Mouse (Mus musculus): ENCODE data around the gene Nutm1. TPM values are rescaled to one million over a fixed set of nuclear protein-coding genes. Genes with fewer than 3 reads are reported as not detected.

Gene Nutm1
- polyA plus RNA-seq, 1 experiment from 2014 or later: not detected

GRCm38 (mm10) chr2:112273474-112273873 lies 14.4 kb upstream of the Nutm1 start:
- Histone ChIP-seq H3K4me3 (replicated peaks) (no peak overlapping the region), H3K9ac (replicated peaks) (no peak overlapping the region), H3K9me3 (replicated peaks) (no peaks in the 10 kb centered on the region), H3K4me1 (peaks cover 17% of the 10 kb centered on the region), H3K36me3 (no peaks in the 10 kb centered on the region), H3K27me3 (replicated peaks) (no peaks in the 10 kb centered on the region), H3K4me2 (no peak overlapping the region), H3K27ac (replicated peaks) (no peak overlapping the region)
- ATAC-seq (ENCODE audit: low FRiP score): no peak
- 89% methylated on average over 6 of the region's 6 CpGs for WGBS

- H3K4me3 ChIP-seq (replicated peaks): no peak overlapping the region
- WGBS: 94% methylated on average over 2 of the region's 2 CpGs
- no peak for ATAC-seq (ENCODE audit: low FRiP score)
Observed at GRCm38 (mm10) chr2:112272909-112273308, 13.8 kb upstream of the Nutm1 start.

GRCm38 (mm10) chr2:112270011-112270410 lies 10.9 kb upstream of the Nutm1 start:
- no peak overlapping the region for H3K9ac ChIP-seq (replicated peaks)
- no peaks in the 10 kb centered on the region for H3K9me3 ChIP-seq (replicated peaks)
- H3K4me3 ChIP-seq (replicated peaks): no peak overlapping the region
- ATAC-seq (ENCODE audit: low FRiP score): no peak
- H3K27me3 ChIP-seq (replicated peaks): no peaks in the 10 kb centered on the region
- peaks cover 39% of the 10 kb centered on the region for H3K4me1 ChIP-seq
- no peak overlapping the region for H3K27ac ChIP-seq (replicated peaks)
- H3K36me3 ChIP-seq: no peaks in the 10 kb centered on the region
- 95% methylated on average over 2 of the region's 2 CpGs for WGBS
- H3K4me2 ChIP-seq: peak overlapping the region; percentile 25; the same call in 1 of the 2 replicates

More at GRCm38 (mm10) chr2:112272909-112273308, 13.8 kb upstream of the Nutm1 start:
- peaks cover 21% of the 10 kb centered on the region for H3K4me1 ChIP-seq
- no peaks in the 10 kb centered on the region for H3K27me3 ChIP-seq (replicated peaks)
- H3K27ac ChIP-seq (replicated peaks): no peak overlapping the region
- H3K9me3 ChIP-seq (replicated peaks): no peaks in the 10 kb centered on the region
- H3K4me2 ChIP-seq: no peak overlapping the region
- H3K9ac ChIP-seq (replicated peaks): no peak overlapping the region
- no peaks in the 10 kb centered on the region for H3K36me3 ChIP-seq

- 81% methylated on average over 8 of the region's 8 CpGs for WGBS
- H3K9ac ChIP-seq (replicated peaks): no peak overlapping the region
- no peaks in the 10 kb centered on the region for H3K27me3 ChIP-seq (replicated peaks)
- no peaks in the 10 kb centered on the region for H3K9me3 ChIP-seq (replicated peaks)
- peaks cover 55% of the 10 kb centered on the region for H3K4me1 ChIP-seq
- no peak for ATAC-seq (ENCODE audit: low FRiP score)
- H3K4me2 ChIP-seq: peak overlapping the region; percentile 87
- no peak overlapping the region for H3K27ac ChIP-seq (replicated peaks)
- no peaks in the 10 kb centered on the region for H3K36me3 ChIP-seq
- peak overlapping the region; percentile 92; the same call in 1 of the 2 replicates for H3K4me3 ChIP-seq (replicated peaks)
Observed at GRCm38 (mm10) chr2:112267547-112268269, 8.6 kb upstream of the Nutm1 start.

DNA sequence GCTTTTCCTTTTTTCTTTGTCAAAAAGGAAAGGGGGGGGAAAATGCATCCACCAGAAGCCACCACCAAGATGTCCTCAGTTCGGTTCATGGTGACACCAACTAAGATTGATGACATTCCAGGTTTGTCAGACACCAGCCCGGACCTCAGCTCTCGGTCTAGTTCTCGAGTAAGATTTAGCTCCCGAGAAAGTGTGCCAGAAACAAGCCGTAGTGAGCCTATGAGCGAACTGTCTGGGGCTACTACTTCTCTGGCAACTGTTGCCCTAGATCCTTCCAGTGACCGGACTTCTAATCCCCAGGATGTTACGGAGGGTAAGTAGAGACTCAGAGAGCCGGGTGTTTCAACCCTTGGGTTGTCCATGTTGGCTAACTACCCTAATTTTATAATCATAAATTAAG lies 7.7 kb upstream of the Nutm1 start:
- H3K27ac ChIP-seq (replicated peaks): no peak overlapping the region; the same call in 1 of the 2 replicates

GRCm38 (mm10) chr2:112266242-112266592 lies 7.1 kb upstream of the Nutm1 start, which contains the start of gene Gm21985:
TSS of gene Gm21985 (plus strand) at chr2:112266314.
- Histone ChIP-seq H3K4me1 (peaks cover 56% of the 10 kb centered on the region), H3K4me3 (replicated peaks) (peak within 1 kb of the TSS; percentile 92), H3K36me3 (no peaks in the 10 kb centered on the region), H3K27me3 (replicated peaks) (no peaks in the 10 kb centered on the region), H3K9me3 (replicated peaks) (no peaks in the 10 kb centered on the region), H3K4me2 (peak within 1 kb of the TSS; percentile 87), H3K27ac (replicated peaks) (peak within 1 kb of the TSS; percentile 94), H3K9ac (replicated peaks) (peak within 1 kb of the TSS; percentile 81)
- 2% methylated on average over 11 of the region's 11 CpGs for WGBS
- ATAC-seq (ENCODE audit: low FRiP score): peak; percentile 36

More for the DNA sequence above, 7.7 kb upstream of the Nutm1 start:
- Histone ChIP-seq H3K9me3 (replicated peaks) (no peaks in the 10 kb centered on the region), H3K36me3 (no peaks in the 10 kb centered on the region), H3K4me3 (replicated peaks) (peak overlapping the region; percentile 92), H3K4me1 (peaks cover 57% of the 10 kb centered on the region), H3K27me3 (replicated peaks) (no peaks in the 10 kb centered on the region), H3K4me2 (peak overlapping the region; percentile 87), H3K9ac (replicated peaks) (peak overlapping the region; percentile 81)
- ATAC-seq (ENCODE audit: low FRiP score): no peak
- 21% methylated on average over 10 of the region's 10 CpGs for WGBS

- peak within 1 kb of the TSS; percentile 87 for H3K4me2 ChIP-seq
- peak within 1 kb of the TSS; percentile 94 for H3K27ac ChIP-seq (replicated peaks)
- peak within 1 kb of the TSS; percentile 81 for H3K9ac ChIP-seq (replicated peaks)
- H3K36me3 ChIP-seq: no peaks in the 10 kb centered on the region
- WGBS: 1% methylated on average over 73 of the region's 85 CpGs
- H3K4me1 ChIP-seq: peaks cover 54% of the 10 kb centered on the region
- ATAC-seq (ENCODE audit: low FRiP score): peak; percentile 94
- H3K27me3 ChIP-seq (replicated peaks): no peaks in the 10 kb centered on the region
- peak within 1 kb of the TSS; percentile 92 for H3K4me3 ChIP-seq (replicated peaks)
- H3K9me3 ChIP-seq (replicated peaks): no peaks in the 10 kb centered on the region
Observed at GRCm38 (mm10) chr2:112265448-112266241, 6.6 kb upstream of the Nutm1 start, which contains the start of gene Slc12a6. TSS of gene Slc12a6 (plus strand) at chr2:112265825.

GRCm38 (mm10) chr2:112264364-112264763 lies 5.3 kb upstream of the Nutm1 start:
- H3K9ac ChIP-seq (replicated peaks): no peak overlapping the region
- no peaks in the 10 kb centered on the region for H3K36me3 ChIP-seq
- ATAC-seq (ENCODE audit: low FRiP score): no peak
- H3K4me2 ChIP-seq: no peak overlapping the region
- peaks cover 45% of the 10 kb centered on the region for H3K4me1 ChIP-seq
- H3K27ac ChIP-seq (replicated peaks): no peak overlapping the region
- no peaks in the 10 kb centered on the region for H3K9me3 ChIP-seq (replicated peaks)
- H3K27me3 ChIP-seq (replicated peaks): no peaks in the 10 kb centered on the region
- WGBS: 78% methylated on average over 4 of the region's 4 CpGs
- H3K4me3 ChIP-seq (replicated peaks): no peak overlapping the region

DNA sequence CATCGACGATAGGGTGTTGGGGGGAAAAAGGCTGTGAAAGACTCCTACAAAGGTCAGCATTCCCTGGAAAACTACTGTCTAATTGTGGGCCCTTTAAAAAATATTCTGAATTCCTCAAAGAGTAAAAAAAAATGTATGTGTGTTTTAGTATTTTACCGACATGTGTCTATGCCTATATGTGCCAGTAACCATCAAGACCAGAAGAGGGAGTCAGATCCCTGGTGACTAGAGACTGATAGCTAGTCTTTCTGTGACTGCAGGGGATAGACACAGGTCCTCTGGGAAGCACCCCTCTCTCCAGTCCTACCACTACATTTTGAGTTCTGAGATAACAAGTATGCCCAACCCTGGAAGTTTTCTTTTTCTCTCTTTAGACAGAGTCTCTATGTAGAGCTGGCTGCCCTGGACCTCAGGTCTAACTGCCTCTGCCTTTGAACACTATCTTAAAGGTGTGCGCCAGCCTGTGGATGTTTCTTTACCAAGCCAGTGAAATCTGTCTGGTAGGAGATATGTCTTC lies 3.7 kb upstream of the Nutm1 start:
- no peaks in the 10 kb centered on the region for H3K27me3 ChIP-seq (replicated peaks)
- 37% methylated on average over 4 of the region's 4 CpGs for WGBS
- peak overlapping the region; percentile 70 for H3K4me2 ChIP-seq
- H3K36me3 ChIP-seq: no peaks in the 10 kb centered on the region
- H3K9me3 ChIP-seq (replicated peaks): no peaks in the 10 kb centered on the region
- peak overlapping the region; percentile 65; the same call in 1 of the 2 replicates for H3K9ac ChIP-seq (replicated peaks)
- H3K4me3 ChIP-seq (replicated peaks): peak overlapping the region; percentile 66
- no peak for ATAC-seq (ENCODE audit: low FRiP score)
- H3K27ac ChIP-seq (replicated peaks): peak overlapping the region; percentile 83
- peaks cover 35% of the 10 kb centered on the region for H3K4me1 ChIP-seq

GRCm38 (mm10) chr2:112261748-112262653 lies 2.9 kb upstream of the Nutm1 start, which contains the start of gene Nop10:
TSS of gene Nop10 (plus strand) at chr2:112261926.
- under 1% methylated on average over 36 of the region's 36 CpGs for WGBS

More at GRCm38 (mm10) chr2:112261748-112262653, 2.9 kb upstream of the Nutm1 start, which contains the start of gene Nop10:
- peak within 1 kb of the TSS; percentile 66 for H3K4me3 ChIP-seq (replicated peaks)
- peak; percentile 63 for ATAC-seq (ENCODE audit: low FRiP score)
- H3K9ac ChIP-seq (replicated peaks): peak within 1 kb of the TSS; percentile 65
- H3K27me3 ChIP-seq (replicated peaks): no peaks in the 10 kb centered on the region
- H3K27ac ChIP-seq (replicated peaks): peak within 1 kb of the TSS; percentile 83
- peaks cover 27% of the 10 kb centered on the region for H3K4me1 ChIP-seq
- H3K9me3 ChIP-seq (replicated peaks): no peaks in the 10 kb centered on the region
- peak within 1 kb of the TSS; percentile 70 for H3K4me2 ChIP-seq
- no peaks in the 10 kb centered on the region for H3K36me3 ChIP-seq

Measured in neural tube, embryonic 15.5 days (tissue).